Mouse (Mus musculus) neutrophil, adult 65 days (primary cell): ENCODE measurements around the gene Ggt6. TPM values are rescaled to one million over a fixed set of nuclear protein-coding genes. Genes with fewer than 3 reads are reported as not detected.

ENCODE experiments used
- total RNA-seq: library from RNA; stranded (reverse); gene quantifications from 2 replicates; pipeline ENCODE4 v1.2.4, GENCODE M21; 2023

Gene Ggt6
- not detected in 2 replicates for total RNA-seq

DNA sequence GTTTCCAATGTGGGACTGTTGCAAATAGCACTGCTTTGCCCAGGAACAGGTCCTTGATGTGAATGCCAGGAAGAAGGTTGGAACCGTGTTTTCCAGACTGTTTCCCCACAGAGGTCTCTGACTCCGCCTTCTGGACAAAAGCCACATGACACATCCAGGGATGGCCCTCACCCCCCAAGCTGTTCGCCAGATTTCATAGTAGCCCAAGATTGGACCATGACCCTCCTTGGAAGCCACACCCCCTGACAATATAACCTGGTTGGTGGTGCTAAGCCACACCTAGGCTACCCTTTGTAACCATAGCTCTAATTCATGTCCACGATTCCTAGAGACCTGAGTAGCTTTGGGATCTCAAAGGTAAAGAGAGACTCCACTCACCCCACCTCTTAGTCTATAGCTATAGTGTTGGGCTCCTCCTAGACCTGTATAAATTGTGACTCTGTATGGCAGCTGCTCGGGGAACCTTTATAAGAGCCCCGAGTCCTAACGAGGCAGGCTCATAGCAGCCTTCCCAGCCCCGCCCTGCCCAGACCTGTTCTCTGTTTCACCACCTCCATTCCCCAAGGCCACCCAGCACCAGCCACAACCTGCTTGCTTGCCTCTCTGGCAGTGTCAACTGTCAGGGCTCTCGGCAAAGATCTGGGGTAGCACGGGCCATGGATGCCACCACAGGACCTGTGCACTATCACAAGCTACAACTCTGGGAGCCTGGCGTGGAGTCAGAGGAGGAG lies at the start of gene Ggt6:
TSS of gene Ggt6 (plus strand) at position 564 of the 731 bp plus-strand sequence.

DNA sequence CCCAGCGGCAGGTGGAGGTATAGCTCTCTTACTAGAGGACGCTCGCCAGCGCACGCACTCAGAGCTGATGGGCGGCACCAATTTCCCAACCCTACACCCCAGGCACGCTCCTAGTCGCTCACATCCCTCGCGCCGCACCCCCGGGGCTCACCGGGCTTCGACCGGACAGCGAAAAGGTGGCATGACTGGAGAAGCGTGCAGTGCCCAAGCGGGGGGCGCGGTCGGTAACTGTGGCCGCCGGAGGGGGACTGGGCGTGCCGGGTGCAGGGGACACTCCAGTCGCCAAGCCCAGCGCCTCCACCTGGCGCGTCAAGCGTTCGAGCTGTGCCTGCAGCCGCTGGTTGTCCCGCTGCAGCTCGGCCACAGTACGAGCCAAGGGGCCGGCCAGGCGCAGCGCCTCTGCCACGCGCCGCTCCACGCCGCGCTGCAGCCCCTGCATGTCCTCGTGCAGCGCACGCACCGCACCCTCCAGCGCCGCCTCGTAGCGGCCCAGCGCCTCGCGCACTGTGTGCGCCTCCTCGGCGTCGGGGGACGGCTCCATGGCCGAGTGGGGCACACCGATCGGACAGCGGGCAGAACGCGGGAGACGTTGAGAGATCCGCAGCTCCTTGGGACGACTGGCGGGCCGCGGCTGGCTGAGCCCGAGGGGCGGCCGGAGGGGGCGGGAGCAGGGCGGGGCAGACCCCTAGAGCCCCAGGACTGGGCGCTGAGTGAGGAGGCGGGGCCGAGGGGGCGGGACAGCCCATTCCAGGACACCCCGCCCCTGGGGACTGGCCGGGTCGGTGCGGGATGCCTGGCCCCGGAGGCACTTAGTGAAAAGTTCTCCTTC lies 24.0 kb upstream of the Ggt6 start, which contains the start of gene Smtnl2:
TSS of gene Smtnl2 (minus strand) at position 621 of the 829 bp plus-strand sequence.

DNA sequence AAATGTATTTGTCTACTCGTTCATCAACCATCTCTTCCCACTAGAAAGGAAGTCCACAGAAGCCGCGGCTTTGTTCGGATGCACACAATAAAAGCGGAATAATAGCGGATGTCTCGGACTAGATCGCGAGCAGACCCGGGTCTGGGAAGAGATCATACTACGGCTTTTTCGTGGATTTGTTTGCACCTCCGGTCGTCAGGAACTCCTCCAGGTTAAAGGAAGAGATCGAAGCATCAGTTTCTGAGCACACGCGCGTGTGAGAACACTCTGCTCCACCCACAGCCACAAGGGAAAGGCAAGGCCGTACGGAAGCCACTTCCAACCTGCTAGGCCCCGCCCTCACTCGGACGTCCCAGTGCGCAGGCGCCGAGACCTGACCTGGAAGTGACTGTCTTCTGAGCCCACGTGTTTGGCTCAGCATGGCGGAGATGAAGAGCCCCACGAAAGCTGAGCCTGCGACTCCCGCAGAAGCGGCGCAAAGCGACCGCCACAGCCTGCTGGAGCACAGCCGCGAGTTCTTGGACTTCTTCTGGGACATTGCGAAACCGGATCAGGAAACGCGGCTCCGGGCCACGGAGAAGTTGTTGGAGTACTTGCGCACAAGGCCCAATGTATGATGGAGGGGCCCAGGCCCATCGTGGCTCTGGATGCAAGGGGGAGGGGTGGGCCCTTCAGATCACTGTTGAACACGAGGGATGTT lies 5.8 kb downstream of the Ggt6 start, which contains the start of gene Mybbp1a:
TSS of gene Mybbp1a (plus strand) at position 391 of the 700 bp plus-strand sequence.

Other genes starting within 250 kb of the Ggt6 start
- gene Gm43951, start 228.7 kb upstream of the Ggt6 start, total RNA-seq: 0.32 and 0.48 TPM in 2 replicates
- gene 4933427D14Rik, start 228.1 kb upstream of the Ggt6 start, total RNA-seq: 7.7 and 9.8 TPM in 2 replicates
- gene Txndc17, start 228.0 kb upstream of the Ggt6 start, total RNA-seq: 34.4 and 47.3 TPM in 2 replicates
- 24.7 and 32.1 TPM in 2 replicates for gene Med31, start 219.9 kb upstream of the Ggt6 start, total RNA-seq
- 0.69 TPM in 1 of 2 replicates, not detected in the other for gene Slc13a5, start 168.3 kb upstream of the Ggt6 start, total RNA-seq
- gene Xaf1, start 133.9 kb upstream of the Ggt6 start, total RNA-seq: 9.8 and 15.2 TPM in 2 replicates
- gene Fbxo39, start 121.1 kb upstream of the Ggt6 start, total RNA-seq: 0.23 TPM in 1 of 2 replicates, not detected in the other
- gene Tekt1, start 73.1 kb upstream of the Ggt6 start, total RNA-seq: not detected in 2 replicates
- 0.36 TPM in 1 of 2 replicates, not detected in the other for gene Smtnl2, start 23.8 kb upstream of the Ggt6 start, total RNA-seq
- gene Mybbp1a, start 5.8 kb downstream of the Ggt6 start, total RNA-seq: 24.0 and 31.3 TPM in 2 replicates
- gene Spns2, start 54.4 kb downstream of the Ggt6 start, total RNA-seq: 0.86 and 1.6 TPM in 2 replicates
- 6.5 and 7.8 TPM in 2 replicates for gene Spns3, start 115.0 kb downstream of the Ggt6 start, total RNA-seq
- 15.4 and 24.0 TPM in 2 replicates for gene Ube2g1, start 171.8 kb downstream of the Ggt6 start, total RNA-seq